Mouse (Mus musculus): Measurements from ENCODE around the gene Mark3. TPM values are rescaled to one million over a fixed set of nuclear protein-coding genes. Genes with fewer than 3 reads are reported as not detected.

Gene Mark3
- polyA plus RNA-seq, 1 experiment from 2014 or later = 32.9 TPM

DNA sequence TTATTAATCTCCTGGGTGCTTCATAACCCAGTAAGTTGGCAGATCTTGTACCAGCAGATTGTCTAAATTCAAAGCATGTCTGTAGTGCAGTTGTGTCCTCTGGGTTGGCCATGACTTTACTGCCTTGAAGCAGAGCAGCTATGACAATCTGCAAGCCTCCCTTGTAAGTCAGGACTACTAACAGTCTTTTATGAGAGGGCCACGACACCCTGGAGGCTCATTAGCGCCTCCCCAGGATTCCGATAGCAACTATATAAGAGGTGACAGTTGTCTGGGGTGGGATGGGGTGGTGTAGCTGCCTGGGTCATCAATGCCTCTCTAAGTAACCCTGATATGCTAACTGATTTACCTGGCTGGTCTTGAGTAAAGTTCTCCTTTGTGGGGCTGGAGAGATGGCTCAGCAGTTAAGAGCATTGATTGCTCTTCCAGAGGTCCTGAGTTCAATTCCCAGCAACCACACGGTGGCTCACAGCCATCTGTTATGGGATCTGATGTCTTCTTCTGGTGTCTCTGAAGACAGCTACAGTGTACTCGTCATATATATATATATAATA, 11.2 kb upstream of the Mark3 start:
- H3K9ac ChIP-seq = no peak overlapping the region
- 44% methylated on average over 5 of the region's 5 CpGs for WGBS (ENCODE audit: insufficient replicate concordance)

DNA sequence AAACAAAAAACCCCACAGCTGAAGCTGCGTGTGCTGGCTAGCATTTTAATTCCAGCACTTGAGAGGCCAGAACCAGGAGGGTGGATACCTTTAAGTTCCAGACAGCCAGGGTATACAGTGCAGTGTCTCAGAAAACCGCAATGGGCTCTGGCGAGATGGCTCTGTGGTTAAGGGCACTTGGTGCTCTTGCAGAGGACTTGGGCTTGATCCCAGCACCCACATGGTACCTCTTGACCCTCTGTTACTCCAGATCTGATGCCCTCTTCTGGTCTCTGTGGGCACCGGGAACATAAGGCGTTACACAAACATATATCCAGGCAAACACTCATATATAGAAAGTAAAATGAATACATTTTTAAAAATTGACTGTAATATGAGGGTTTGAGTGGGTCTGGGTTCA, 9.0 kb upstream of the Mark3 start:
- no peak for ATAC-seq

More for the DNA sequence above, 11.2 kb upstream of the Mark3 start:
- Histone ChIP-seq H3K4me1 (peaks cover 42% of the 10 kb centered on the region), H3K4me3 (no peak overlapping the region), H3K27ac (peak overlapping the region; percentile 36; the same call in 1 of the 2 replicates), H3K4me2 (no peak overlapping the region), H3K27me3 (replicated peaks) (no peaks in the 10 kb centered on the region), H3K36me3 (no peaks in the 10 kb centered on the region), H3K9me3 (replicated peaks) (no peaks in the 10 kb centered on the region)
- ATAC-seq = no peak

DNA sequence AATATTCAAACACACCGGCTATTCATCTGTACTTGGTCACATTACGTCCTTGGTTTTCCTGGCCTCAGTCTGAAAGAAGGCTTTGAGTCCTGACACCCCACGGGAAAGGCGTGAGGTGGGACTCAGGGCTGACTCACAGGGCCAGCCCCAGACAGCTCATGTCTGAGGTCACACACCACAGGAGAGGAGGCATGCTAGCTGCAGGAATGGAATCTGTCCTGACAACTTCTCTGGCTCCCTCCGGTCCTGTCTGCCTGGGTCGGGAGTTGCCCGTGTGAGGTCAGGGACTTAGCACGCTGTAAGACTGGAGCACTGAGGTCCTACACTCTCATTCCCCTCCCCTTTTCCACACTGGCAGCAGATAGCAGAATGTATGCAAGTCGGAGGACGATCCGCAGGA, 5.5 kb upstream of the Mark3 start:
- WGBS (ENCODE audit: insufficient replicate concordance) = 71% methylated on average over 11 of the region's 11 CpGs
- H3K27ac ChIP-seq = no peak overlapping the region
- ATAC-seq = no peak
- no peak overlapping the region for H3K4me3 ChIP-seq
- peaks cover 25% of the 10 kb centered on the region for H3K27me3 ChIP-seq (replicated peaks)
- H3K9ac ChIP-seq = no peak overlapping the region
- no peaks in the 10 kb centered on the region for H3K9me3 ChIP-seq (replicated peaks)
- no peaks in the 10 kb centered on the region for H3K36me3 ChIP-seq
- H3K4me1 ChIP-seq = peaks cover 10% of the 10 kb centered on the region
- no peak overlapping the region for H3K4me2 ChIP-seq

More for the DNA sequence above, 9.0 kb upstream of the Mark3 start:
- Histone ChIP-seq H3K4me1 (peaks cover 20% of the 10 kb centered on the region), H3K9me3 (replicated peaks) (no peaks in the 10 kb centered on the region), H3K4me2 (no peak overlapping the region), H3K36me3 (no peaks in the 10 kb centered on the region), H3K27ac (no peak overlapping the region), H3K4me3 (no peak overlapping the region), H3K9ac (no peak overlapping the region), H3K27me3 (replicated peaks) (peaks cover 6% of the 10 kb centered on the region; the same call in 1 of the 2 replicates)
- WGBS (ENCODE audit: insufficient replicate concordance) = 69% methylated on average over 5 of the region's 5 CpGs

DNA sequence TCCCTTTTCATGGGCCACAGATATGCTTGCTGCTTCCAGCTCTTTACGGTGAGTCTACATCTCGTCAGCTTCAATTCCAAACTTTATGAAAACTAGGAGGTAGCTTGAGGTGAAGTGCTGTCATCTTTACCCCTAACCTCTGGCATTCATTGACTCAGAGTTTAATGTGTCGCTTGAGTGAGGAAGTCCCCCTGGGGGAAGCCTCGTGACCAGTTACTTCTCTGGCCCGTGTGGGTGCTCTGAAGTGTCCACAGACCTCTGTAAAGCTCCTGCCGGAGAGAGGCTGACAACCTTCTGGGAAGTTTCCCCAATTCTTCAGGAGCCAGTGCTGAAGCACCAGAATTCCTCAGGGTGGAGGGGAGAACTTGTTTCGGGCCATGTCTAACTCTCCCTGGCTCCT, 1.9 kb upstream of the Mark3 start:
- H3K4me2 ChIP-seq = no peak overlapping the region
- no peak for ATAC-seq
- no peak overlapping the region for H3K4me3 ChIP-seq
- no peak overlapping the region for H3K27ac ChIP-seq
- no peaks in the 10 kb centered on the region for H3K9me3 ChIP-seq (replicated peaks)
- H3K9ac ChIP-seq = no peak overlapping the region
- H3K36me3 ChIP-seq = no peaks in the 10 kb centered on the region; the same call in 1 of the 2 replicates
- H3K27me3 ChIP-seq (replicated peaks) = peaks cover 25% of the 10 kb centered on the region
- peaks cover 33% of the 10 kb centered on the region for H3K4me1 ChIP-seq
- WGBS (ENCODE audit: insufficient replicate concordance) = 57% methylated on average over 7 of the region's 7 CpGs

DNA sequence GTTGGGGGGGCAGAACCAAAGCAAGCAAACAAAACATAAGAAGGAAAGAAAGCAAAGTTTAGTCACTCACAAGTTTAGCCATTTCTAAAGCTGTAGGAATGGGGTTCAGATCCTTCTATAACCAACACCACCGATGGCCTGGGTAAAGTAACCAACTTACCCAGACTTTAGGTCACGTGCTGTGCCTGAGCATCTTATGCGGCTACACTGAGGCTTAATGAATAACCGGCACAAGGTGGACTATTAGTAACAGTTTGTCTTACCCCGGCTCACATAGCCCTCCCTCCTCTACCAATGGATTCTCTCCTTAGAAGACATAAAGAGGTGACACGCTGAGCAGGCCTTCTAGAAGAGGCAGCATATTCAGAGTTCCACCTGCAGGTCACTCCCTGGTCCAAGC, 1.0 kb upstream of the Mark3 start:
- Histone ChIP-seq H3K9ac (peak overlapping the region; percentile 99; the same call in 1 of the 2 replicates), H3K9me3 (replicated peaks) (no peaks in the 10 kb centered on the region), H3K36me3 (no peaks in the 10 kb centered on the region; the same call in 1 of the 2 replicates), H3K27me3 (replicated peaks) (peaks cover 25% of the 10 kb centered on the region), H3K27ac (no peak overlapping the region), H3K4me3 (peak overlapping the region; percentile 95), H3K4me1 (peaks cover 36% of the 10 kb centered on the region), H3K4me2 (peak overlapping the region; percentile 86)
- ATAC-seq = no peak
- WGBS (ENCODE audit: insufficient replicate concordance) = 54% methylated on average over 6 of the region's 6 CpGs

DNA sequence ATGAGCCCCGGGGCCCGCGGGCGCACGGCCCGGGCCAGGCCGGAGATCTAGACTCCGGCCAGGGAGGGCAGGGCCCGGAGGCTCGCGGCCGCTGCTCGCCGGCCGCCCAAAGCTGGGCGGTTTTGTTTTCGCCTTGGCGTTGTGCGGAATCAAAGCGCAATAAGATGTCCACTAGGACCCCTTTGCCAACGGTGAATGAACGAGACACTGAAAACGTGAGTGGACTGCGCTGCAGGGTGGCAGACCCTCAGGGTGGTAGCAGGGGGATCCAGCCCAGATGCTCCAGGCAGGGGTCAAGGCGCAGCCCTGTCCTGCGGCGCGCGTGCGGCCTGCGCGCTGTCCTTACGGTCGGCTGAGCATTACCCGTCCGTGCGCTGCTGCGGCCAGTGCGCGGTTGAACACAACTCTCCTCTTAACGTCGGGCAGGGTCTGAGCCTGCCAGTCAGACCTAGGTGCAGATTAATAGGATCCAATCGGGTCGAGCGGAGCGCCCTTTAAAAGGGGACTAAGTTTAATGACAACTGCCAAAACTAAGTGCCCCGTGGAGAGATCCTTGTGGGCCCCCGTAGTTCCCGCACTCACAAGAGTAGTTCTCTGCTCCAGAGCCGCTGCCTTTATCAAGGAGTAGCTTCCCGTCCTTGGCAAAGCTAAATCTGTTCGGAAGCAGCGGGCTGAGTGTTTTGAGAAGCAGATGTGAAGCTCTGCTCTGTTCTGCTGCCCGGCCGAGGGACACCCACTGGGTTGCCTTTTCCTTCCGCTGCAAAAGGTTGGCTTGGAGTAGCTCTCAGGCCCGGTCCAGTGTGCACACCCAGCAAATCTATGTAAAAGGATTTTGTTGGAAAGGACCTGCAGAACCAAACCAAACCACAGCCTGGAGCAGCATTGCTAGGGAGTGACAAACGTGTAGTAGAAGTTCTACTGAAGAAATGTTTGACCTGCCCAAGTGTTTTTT, 840 bp downstream of the Mark3 start:
- Histone ChIP-seq H3K36me3 (no peaks in the 10 kb centered on the region; the same call in 1 of the 2 replicates), H3K9me3 (replicated peaks) (no peaks in the 10 kb centered on the region), H3K9ac (peak overlapping the region; percentile 99), H3K4me3 (peak overlapping the region; percentile 95), H3K27me3 (replicated peaks) (peaks cover 19% of the 10 kb centered on the region), H3K27ac (peak overlapping the region; percentile 94), H3K4me1 (peaks cover 46% of the 10 kb centered on the region), H3K4me2 (peak overlapping the region; percentile 86)
- under 1% methylated on average over 58 of the region's 58 CpGs for WGBS (ENCODE audit: insufficient replicate concordance)
- peak; percentile 59 for ATAC-seq

DNA sequence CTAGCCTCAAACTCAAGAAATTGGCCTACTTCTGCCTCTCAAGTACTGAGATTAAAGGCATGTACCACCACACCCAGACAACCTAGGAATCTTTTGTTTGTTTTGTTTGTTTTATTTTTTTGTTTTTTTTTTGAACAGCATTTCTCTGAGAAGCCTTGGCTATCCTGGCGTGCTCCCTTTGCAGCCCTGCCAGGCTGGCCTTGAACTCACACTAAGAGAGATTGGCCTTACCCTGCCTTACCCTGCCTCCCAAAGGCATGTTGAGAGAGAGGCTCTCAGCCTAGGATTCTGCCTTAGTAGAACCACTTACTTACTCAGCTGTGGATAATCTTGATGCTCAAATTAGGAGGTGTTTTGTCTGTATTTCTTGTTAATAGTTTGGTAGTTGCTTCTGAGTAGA, 8.7 kb downstream of the Mark3 start:
- Histone ChIP-seq H3K27me3 (replicated peaks) (no peaks in the 10 kb centered on the region), H3K9ac (no peak overlapping the region), H3K27ac (no peak overlapping the region), H3K36me3 (no peaks in the 10 kb centered on the region), H3K4me1 (peaks cover 55% of the 10 kb centered on the region), H3K9me3 (replicated peaks) (no peaks in the 10 kb centered on the region), H3K4me2 (no peak overlapping the region), H3K4me3 (no peak overlapping the region)
- ATAC-seq = no peak
- 96% methylated on average over 1 of the region's 1 CpGs for WGBS (ENCODE audit: insufficient replicate concordance)

DNA sequence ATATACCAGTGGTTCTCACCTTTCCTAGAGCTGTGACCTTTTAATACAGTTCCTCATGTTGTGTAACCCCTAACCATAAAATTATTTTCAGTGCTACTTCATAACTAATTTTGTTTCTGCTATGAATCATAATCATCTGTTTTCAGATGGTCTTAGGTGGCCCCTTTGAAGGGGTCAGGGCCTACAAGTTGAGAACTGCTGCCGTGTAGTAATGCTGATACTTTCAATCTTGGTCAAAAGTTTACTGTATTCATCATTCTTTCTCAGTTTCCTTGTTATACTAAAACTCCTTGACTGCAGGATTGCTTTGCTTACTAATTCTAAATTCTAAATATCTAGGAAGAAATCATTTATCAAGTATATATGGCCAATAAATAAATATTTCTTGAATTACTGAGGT, 10.1 kb downstream of the Mark3 start:
- WGBS (ENCODE audit: insufficient replicate concordance) = 86% methylated on average over 1 of the region's 1 CpGs
- peaks cover 60% of the 10 kb centered on the region for H3K4me1 ChIP-seq

DNA sequence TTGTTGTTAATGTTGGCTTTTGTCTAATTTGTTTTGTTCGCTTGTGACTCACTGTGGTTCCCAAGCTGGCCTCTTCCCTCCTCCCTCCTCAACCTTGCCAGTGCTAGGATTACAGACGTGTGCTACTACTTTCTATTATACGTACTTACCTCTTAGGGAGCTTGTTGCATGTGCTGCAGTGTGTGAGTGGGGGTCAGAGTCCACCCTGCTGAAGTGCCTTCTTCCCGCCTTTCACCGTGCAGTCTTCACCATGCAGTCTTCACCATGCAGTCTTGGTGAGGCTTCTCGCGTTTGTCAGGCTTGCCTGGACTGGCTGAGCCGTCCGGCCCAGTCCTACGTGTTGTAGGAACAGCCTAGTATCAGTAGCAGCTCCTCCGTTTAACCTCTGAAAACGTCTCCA, 12.9 kb downstream of the Mark3 start:
- H3K27me3 ChIP-seq (replicated peaks) = no peaks in the 10 kb centered on the region
- H3K9me3 ChIP-seq (replicated peaks) = no peaks in the 10 kb centered on the region
- no peak overlapping the region for H3K4me2 ChIP-seq
- WGBS (ENCODE audit: insufficient replicate concordance) = 81% methylated on average over 12 of the region's 12 CpGs
- no peak overlapping the region for H3K4me3 ChIP-seq
- H3K36me3 ChIP-seq = no peaks in the 10 kb centered on the region
- ATAC-seq = no peak; the same call in 1 of the 2 replicates
- no peak overlapping the region for H3K27ac ChIP-seq
- peaks cover 45% of the 10 kb centered on the region for H3K4me1 ChIP-seq
- H3K9ac ChIP-seq = no peak overlapping the region

More for the DNA sequence above, 10.1 kb downstream of the Mark3 start:
- Histone ChIP-seq H3K36me3 (no peaks in the 10 kb centered on the region), H3K27me3 (replicated peaks) (no peaks in the 10 kb centered on the region), H3K27ac (no peak overlapping the region), H3K9me3 (replicated peaks) (no peaks in the 10 kb centered on the region), H3K4me3 (no peak overlapping the region), H3K9ac (no peak overlapping the region), H3K4me2 (no peak overlapping the region)
- ATAC-seq = no peak

DNA sequence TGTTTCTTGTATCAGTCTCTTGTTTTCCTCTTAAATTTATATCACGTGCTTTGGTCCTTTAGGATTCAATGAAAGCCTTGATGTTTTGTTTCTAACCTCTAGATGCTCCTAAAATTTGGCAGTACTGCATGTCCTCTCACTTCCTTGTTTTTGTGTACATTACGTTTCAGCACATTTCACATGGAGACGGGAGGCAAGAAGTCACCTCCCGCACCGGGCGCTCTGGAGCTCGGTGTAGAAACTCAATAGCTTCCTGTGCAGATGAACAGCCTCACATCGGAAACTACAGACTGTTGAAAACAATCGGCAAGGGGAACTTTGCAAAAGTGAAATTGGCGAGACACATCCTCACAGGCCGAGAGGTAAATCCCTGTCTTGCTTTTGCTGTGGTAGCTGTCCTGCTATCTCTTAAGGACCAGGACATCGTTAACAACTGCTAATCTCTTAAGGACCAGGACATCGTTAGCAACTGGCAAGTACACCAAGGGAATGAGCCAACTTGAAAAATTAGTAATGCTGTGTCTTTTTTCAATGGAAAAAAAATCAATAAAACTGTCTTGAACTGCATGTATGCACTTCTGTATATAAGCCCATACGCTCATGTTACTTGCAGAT, 18.2 kb downstream of the Mark3 start:
- H3K27ac ChIP-seq = no peak overlapping the region
- H3K4me3 ChIP-seq = no peak overlapping the region
- peaks cover 42% of the 10 kb centered on the region for H3K4me1 ChIP-seq
- no peak for ATAC-seq
- H3K27me3 ChIP-seq (replicated peaks) = no peaks in the 10 kb centered on the region
- H3K9ac ChIP-seq = no peak overlapping the region
- 0 out of 2 replicates have a peak, but pooled peaks cover 3% of the 10 kb centered on the region for H3K9me3 ChIP-seq (replicated peaks)
- 67% methylated on average over 14 of the region's 14 CpGs for WGBS (ENCODE audit: insufficient replicate concordance)
- H3K36me3 ChIP-seq = peaks cover 49% of the 10 kb centered on the region
- no peak overlapping the region for H3K4me2 ChIP-seq

DNA sequence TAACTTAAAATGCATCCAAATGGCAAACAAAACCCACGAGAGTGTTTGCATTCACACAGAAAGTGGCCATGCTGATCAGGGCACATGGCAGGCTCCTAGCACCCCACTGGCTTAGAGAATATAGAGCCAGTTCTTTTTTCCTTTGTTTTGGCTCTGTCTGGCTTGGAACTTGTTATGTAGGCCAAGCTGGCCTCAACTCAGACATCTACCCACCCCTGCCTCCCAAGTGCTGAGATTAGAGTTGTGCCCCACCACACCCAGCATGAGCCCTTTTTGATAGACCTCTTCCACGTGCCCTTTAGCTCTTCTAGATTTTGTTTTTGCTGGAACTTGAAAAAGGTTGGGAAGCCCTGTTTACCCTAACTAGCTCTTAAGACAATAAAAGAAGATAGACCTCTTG, 19.5 kb downstream of the Mark3 start:
- H3K9me3 ChIP-seq (replicated peaks) = 0 out of 2 replicates have a peak, but pooled peaks cover 3% of the 10 kb centered on the region
- no peak for ATAC-seq
- peaks cover 61% of the 10 kb centered on the region for H3K36me3 ChIP-seq
- no peak overlapping the region for H3K27ac ChIP-seq
- H3K9ac ChIP-seq = no peak overlapping the region; the same call in 1 of the 2 replicates
- H3K4me1 ChIP-seq = peaks cover 30% of the 10 kb centered on the region
- H3K4me3 ChIP-seq = no peak overlapping the region
- H3K4me2 ChIP-seq = no peak overlapping the region
- H3K27me3 ChIP-seq (replicated peaks) = no peaks in the 10 kb centered on the region
- WGBS (ENCODE audit: insufficient replicate concordance) = 57% methylated on average over 2 of the region's 2 CpGs

DNA sequence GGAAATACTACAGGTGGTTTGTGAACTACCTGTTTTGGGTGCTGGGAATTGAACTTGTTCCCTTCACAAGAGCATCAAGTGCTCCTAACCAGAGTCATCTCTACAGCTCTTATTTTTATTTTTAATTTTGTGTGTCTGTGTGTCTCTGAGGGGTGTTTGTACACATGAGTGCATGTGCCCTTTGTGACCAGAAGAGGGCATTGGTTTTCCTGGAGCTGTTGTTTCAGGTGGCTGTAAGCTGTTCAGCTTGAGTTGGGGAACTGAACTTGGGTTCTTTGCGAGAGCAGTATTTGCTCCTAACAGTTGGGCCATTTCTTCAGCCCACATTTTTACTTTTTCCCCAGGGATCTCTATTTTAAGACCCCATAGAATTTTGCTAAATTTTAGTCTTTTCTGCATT, 23.0 kb downstream of the Mark3 start:
- Histone ChIP-seq H3K4me2 (no peak overlapping the region), H3K36me3 (peaks cover 91% of the 10 kb centered on the region)
- no peak for ATAC-seq

More for the DNA sequence above, 23.0 kb downstream of the Mark3 start:
- Histone ChIP-seq H3K27me3 (replicated peaks) (no peaks in the 10 kb centered on the region), H3K9me3 (replicated peaks) (0 out of 2 replicates have a peak, but pooled peaks cover 3% of the 10 kb centered on the region), H3K4me3 (no peak overlapping the region), H3K27ac (no peak overlapping the region), H3K4me1 (peaks cover 23% of the 10 kb centered on the region), H3K9ac (no peak overlapping the region)
- WGBS (ENCODE audit: insufficient replicate concordance) = 100% methylated on average over 1 of the region's 1 CpGs

Measured in liver, embryonic 12.5 days (tissue).